Mouse (Mus musculus) neural tube, embryonic 13.5 days (tissue): ENCODE results near the gene Nfic. TPM values are rescaled to one million over a fixed set of nuclear protein-coding genes. Genes with fewer than 3 reads are reported as not detected.
A peak's percentile ranks its signal among the peaks of the same experiment; 100 is the strongest.

Experiments
- ATAC-seq: fragments of 200-750 bp; cut with Nextera tagmentation; 2 replicates; pipeline ENCODE4 v1.8.0; 2017; ENCODE audit warnings: low read depth, mild to moderate bottlenecking, moderate TSS enrichment, moderate library complexity
- H3K27ac ChIP-seq: fragments of 300-500 bp; sonication (generic); replicated peaks from 2 replicates; pipeline ENCODE4 v1.5.1; 2015; ENCODE audit warnings: moderate library complexity, mild to moderate bottlenecking, inconsistent platforms
- H3K27me3 ChIP-seq: fragments of 300-500 bp; sonication (generic); 2 replicates; pipeline ENCODE4 v1.6.1; 2015; ENCODE audit warnings: mild to moderate bottlenecking, inconsistent platforms
- H3K36me3 ChIP-seq: fragments of 300-500 bp; sonication (generic); 2 replicates; pipeline ENCODE4 v1.6.1; 2015; ENCODE audit warnings: mild to moderate bottlenecking, inconsistent platforms
- H3K4me1 ChIP-seq: fragments of 300-500 bp; sonication (generic); replicated peaks from 2 replicates; pipeline ENCODE4 v1.6.1; 2015; ENCODE audit warnings: inconsistent platforms
- H3K4me2 ChIP-seq: fragments of 300-500 bp; sonication (generic); 2 replicates; pipeline ENCODE4 v1.6.1; 2015; ENCODE audit warnings: inconsistent platforms, mild to moderate bottlenecking, moderate library complexity
- H3K4me3 ChIP-seq: fragments of 300-500 bp; sonication (generic); 2 replicates; pipeline ENCODE4 v1.5.1; 2015; ENCODE audit warnings: mild to moderate bottlenecking, inconsistent platforms
- H3K9ac ChIP-seq: fragments of 300-500 bp; sonication (generic); 2 replicates; pipeline ENCODE4 v1.6.1; 2015; ENCODE audit warnings: moderate library complexity, mild to moderate bottlenecking, inconsistent platforms
- H3K9me3 ChIP-seq: fragments of 300-500 bp; sonication (generic); 2 replicates; pipeline ENCODE4 v1.6.1; 2016; ENCODE audit warnings: inconsistent platforms
- WGBS: fragments of 180-500 bp; shearing (Covaris S2); methylation state at CpG from one replicate; pipeline ENCODE4 v1.1.7; 2015; 5-methylcytosine and 5-hydroxymethylcytosine counted together
- polyA plus RNA-seq: library from polyadenylated mRNA; unstranded; fragments of >200 nt; fragmentation: Nextera tagmentation; extraction: Ambion mirVana; gene quantifications from 2 replicates; pipeline ENCODE4 v1.2.1, GENCODE M21; 2015

The Nfic gene
- polyA plus RNA-seq, 1 experiment from 2014 or later, result 27.1 TPM

DNA sequence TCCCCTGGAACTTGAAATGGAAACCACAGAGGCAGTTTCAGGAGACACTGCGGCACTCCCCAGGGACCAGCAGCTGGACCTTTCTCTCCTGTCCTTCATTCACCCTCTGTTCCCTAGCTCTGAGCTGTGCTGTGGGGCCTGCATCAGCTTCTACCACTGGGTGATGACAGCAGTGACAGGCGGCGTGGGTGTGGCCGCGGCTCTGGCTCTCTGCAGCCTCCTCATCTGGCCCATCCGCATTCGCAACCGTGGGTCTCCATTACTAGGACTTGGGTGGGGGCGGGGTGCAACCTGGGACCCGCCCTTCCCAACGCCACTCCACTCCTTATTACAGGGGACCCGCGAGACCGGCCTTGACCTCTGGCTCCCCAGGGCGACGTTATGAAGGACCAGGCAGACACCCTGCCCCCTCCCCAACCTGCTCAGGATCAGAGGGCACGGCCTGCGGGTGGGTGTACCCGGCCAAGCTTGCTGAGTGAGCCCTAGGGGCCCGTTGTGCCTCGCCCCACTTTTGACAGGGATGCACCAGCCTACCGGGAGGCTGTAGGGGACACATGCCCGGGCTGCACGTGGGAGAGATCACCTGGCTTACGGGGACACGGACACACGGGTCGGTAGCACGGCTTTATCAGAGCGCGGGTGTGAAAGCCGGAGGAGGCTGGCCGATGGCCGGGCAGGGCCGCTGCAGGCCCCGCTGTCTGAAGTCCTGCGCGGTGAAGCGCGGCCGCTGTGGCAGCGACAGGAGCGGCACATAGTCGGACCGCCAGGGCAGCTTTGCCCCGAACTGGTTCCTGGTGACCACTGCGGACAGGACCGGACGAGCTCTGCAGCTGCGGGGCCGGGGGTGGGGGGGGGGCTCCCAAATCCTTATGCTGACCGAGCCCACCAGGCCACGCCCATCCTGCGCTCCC lies 91.7 kb downstream of the Nfic start:
- H3K4me3 ChIP-seq, result peak overlapping the region; percentile 23
- no peak overlapping the region for H3K27ac ChIP-seq
- H3K4me1 ChIP-seq, result peaks cover 70% of the 10 kb centered on the region
- no peak for ATAC-seq
- H3K4me2 ChIP-seq, result peak overlapping the region; percentile 50
- WGBS, result 11% methylated on average over 51 of the region's 54 CpGs
- H3K9me3 ChIP-seq, result no peaks in the 10 kb centered on the region
- H3K9ac ChIP-seq, result peak overlapping the region; percentile 59
- H3K36me3 ChIP-seq, result peaks cover 40% of the 10 kb centered on the region
- H3K27me3 ChIP-seq, result peaks cover 35% of the 10 kb centered on the region

DNA sequence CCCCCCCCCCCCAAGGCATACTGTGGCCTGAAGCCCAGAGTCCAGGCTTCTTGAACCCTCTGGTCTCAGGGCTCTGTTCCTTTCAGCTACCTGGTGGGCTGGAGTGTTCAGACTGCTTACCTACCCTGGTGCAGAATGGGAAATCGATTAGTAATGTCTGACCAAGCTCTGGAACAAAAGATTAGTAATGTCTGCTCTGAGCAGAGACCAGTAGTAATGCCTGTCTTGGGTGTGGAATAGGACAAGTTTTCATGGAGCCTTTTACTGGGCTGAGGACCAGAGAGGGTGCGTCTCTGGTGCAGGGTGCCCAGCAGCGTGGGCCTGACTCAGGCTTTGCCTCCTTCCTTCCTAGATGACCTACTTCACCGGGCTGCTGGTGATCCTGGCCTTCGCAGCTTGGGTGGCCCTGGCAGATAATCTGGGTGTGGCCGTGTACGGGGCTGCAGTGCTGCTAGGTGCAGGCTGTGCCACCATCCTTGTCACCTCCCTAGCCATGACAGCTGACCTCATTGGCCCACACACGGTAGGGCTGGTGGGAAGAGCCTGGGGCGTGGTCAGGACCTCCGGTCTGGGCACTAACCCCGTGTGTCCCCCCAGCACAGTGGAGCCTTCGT lies 93.0 kb downstream of the Nfic start:
- peaks cover 27% of the 10 kb centered on the region for H3K36me3 ChIP-seq
- H3K9ac ChIP-seq, result no peak overlapping the region
- 81% methylated on average over 12 of the region's 12 CpGs for WGBS
- no peak for ATAC-seq
- peaks cover 80% of the 10 kb centered on the region for H3K4me1 ChIP-seq
- H3K4me2 ChIP-seq, result no peak overlapping the region
- H3K27ac ChIP-seq, result no peak overlapping the region
- no peak overlapping the region for H3K4me3 ChIP-seq
- H3K27me3 ChIP-seq, result peaks cover 38% of the 10 kb centered on the region
- H3K9me3 ChIP-seq, result no peaks in the 10 kb centered on the region

DNA sequence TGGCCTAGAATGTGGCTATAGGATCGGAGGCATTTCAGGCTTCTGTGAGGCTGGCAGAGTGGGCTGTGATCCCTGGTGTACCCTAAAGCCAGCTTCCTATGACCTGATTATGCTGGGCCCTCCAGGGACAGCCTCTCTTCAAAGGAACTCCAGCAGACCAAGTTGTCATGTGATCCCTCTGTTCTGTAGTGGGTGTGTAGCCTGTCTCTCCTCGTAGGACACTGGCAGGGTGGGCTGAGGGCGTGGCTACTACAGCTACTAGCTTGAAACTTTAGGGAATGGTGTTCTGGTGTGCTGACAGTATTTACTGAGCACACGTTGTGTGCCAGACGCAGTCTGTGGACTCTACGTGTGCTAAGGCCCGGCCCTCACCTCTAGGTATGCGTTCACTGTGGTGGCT lies 94.7 kb downstream of the Nfic start:
- no peaks in the 10 kb centered on the region for H3K9me3 ChIP-seq
- H3K4me1 ChIP-seq, result peaks cover 75% of the 10 kb centered on the region
- H3K4me3 ChIP-seq, result no peak overlapping the region
- ATAC-seq, result no peak
- H3K4me2 ChIP-seq, result no peak overlapping the region
- WGBS, result 75% methylated on average over 8 of the region's 8 CpGs
- peak overlapping the region; percentile 28; the same call in 1 of the 2 replicates for H3K9ac ChIP-seq
- H3K27me3 ChIP-seq, result peaks cover 41% of the 10 kb centered on the region
- no peak overlapping the region for H3K27ac ChIP-seq
- peaks cover 14% of the 10 kb centered on the region for H3K36me3 ChIP-seq

DNA sequence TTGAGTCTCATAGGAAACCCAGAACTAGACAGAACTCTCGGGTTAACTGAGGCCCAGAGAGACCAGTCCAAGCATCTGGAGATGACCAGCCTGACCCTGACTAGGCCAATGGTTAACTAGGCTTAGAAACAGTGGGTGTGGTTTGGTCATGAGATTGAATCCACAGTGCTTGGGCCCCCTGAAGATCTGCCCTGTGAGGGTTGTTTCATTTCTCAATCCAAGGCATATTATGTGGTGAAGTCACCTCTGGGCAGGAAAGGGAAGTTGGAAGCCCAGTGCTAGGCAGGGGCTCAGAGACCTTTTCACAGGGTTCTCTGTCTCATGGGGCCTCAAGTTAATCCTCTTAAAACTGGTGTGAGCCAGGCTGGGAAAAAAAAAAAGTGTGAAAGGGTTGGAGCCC lies 96.6 kb downstream of the Nfic start:
- Histone ChIP-seq H3K4me2 (peak overlapping the region; percentile 96), H3K27me3 (peaks cover 25% of the 10 kb centered on the region), H3K9me3 (no peaks in the 10 kb centered on the region), H3K4me1 (peaks cover 56% of the 10 kb centered on the region), H3K9ac (peak overlapping the region; percentile 90), H3K36me3 (peaks cover 14% of the 10 kb centered on the region), H3K4me3 (peak overlapping the region; percentile 79; the same call in 1 of the 2 replicates), H3K27ac (no peak overlapping the region)
- 69% methylated on average over 1 of the region's 1 CpGs for WGBS
- ATAC-seq, result no peak

DNA sequence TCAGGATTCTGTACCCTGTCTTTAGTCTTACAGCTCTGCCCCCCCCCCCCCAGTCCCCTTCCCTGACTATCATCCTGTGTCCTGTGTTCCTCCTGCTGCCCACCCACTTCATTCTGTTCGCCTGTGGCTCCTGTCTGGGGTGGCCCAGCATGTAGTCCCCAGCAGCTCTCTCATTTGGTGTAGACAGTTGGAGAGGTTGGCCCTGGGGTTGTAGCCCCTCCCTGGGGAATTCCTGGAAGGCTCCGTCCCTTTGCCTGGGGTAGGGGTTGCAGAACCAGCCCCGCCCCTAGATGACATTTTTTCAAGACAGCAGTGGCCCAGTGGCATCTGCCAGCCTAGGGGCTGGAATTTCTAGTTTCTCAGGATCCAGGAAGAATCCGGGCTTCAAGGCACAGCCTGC lies 97.2 kb downstream of the Nfic start:
- H3K4me3 ChIP-seq, result peak overlapping the region; percentile 79
- H3K4me2 ChIP-seq, result peak overlapping the region; percentile 96
- H3K27me3 ChIP-seq, result peaks cover 18% of the 10 kb centered on the region
- no peaks in the 10 kb centered on the region for H3K9me3 ChIP-seq
- no peak overlapping the region for H3K27ac ChIP-seq
- H3K36me3 ChIP-seq, result peaks cover 14% of the 10 kb centered on the region
- peak; percentile 1; the same call in 1 of the 2 replicates for ATAC-seq
- WGBS, result 41% methylated on average over 4 of the region's 4 CpGs
- H3K4me1 ChIP-seq, result peaks cover 50% of the 10 kb centered on the region
- peak overlapping the region; percentile 90 for H3K9ac ChIP-seq

DNA sequence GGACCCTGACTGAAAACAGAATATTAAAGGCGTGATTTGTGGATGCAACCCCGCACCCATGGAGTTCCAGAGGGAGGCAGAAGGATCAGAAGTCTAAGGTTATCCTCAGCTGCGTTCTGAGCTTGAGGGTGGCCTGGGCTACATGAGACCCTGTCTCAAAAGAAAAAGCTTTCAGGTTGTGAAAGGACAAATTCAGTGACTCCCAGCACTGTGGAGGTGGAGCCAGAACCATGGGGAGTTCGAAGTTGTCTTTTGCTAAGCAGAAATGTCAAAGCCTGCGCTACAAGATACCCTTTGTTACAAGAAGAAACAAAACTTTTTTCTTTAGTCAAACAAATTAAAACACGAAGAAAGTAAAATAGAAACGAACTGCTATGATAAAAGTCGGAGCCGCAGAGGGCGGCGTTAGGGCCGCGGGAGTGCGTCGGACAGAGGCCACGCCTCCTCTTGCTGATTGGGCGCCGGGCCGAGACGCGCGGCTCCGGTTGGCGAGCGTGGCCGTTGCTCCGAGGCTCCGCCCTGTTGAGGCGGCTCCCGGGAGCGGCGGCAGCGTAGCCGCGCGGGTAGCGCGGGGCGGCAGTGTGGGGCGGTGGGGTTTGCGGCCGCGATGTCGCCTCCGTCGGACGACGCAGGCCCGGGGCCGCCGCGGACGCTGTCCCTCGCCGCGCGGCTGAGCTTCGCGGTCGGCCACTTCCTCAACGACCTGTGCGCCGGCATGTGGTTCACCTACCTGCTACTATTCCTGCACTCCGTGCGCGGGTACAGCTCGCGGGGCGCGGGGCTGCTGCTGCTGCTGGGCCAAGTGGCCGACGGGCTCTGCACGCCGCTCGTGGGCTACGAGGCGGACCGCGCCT lies 98.2 kb downstream of the Nfic start, which contains the start of gene Mfsd12:
Gene Mfsd12 (plus strand): TSS at position 501 of the 854 bp plus-strand sequence.
- Histone ChIP-seq H3K27me3 (peaks cover 9% of the 10 kb centered on the region), H3K4me2 (peak within 1 kb of the TSS; percentile 96), H3K9me3 (no peaks in the 10 kb centered on the region), H3K27ac (peak within 1 kb of the TSS; percentile 54; the same call in 1 of the 2 replicates), H3K4me3 (peak within 1 kb of the TSS; percentile 79), H3K4me1 (peaks cover 47% of the 10 kb centered on the region), H3K9ac (peak within 1 kb of the TSS; percentile 90), H3K36me3 (peaks cover 14% of the 10 kb centered on the region)
- WGBS, result 2% methylated on average over 78 of the region's 79 CpGs
- peak; percentile 92 for ATAC-seq

DNA sequence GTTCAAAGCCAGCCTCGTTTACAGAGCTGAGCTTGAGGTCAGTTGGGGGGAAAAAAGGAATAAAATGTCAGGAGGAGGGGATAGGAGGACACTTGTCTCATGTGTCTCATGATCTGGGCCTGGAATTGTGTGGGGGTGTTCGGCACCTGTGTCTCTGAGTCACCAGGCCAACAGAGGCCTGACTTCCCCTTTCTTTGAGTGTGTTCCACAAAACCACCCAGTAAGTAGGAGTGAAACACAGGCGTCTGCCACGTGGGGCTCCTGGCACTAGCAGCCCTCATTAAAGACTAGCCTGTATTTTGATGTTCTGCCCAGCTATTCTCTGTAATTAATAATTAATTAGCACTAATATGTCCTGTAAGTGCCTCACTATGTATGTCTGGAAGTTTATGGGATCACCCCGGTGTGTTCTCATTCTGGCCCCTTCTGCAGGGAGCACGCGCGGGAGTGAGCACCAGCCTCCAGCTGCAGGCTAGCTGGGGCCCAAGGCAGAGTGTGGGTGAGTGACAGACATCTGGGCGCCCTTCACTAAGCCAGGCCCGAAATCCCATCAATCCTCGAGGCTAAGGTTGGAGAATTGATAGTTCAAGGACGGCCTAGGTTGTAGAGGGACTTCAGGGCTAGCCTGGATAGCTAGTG lies 99.0 kb downstream of the Nfic start:
- Histone ChIP-seq H3K27me3 (peaks cover 9% of the 10 kb centered on the region; the same call in 1 of the 2 replicates), H3K4me2 (peak overlapping the region; percentile 96), H3K9me3 (no peaks in the 10 kb centered on the region), H3K4me3 (peak overlapping the region; percentile 79; the same call in 1 of the 2 replicates), H3K4me1 (peaks cover 47% of the 10 kb centered on the region), H3K36me3 (peaks cover 7% of the 10 kb centered on the region; the same call in 1 of the 2 replicates), H3K27ac (0 out of 2 replicates have a peak overlapping the region, but pooled peaks have one; percentile 34), H3K9ac (0 out of 2 replicates have a peak overlapping the region, but pooled peaks have one; percentile 22)
- ATAC-seq, result peak; percentile 11; the same call in 1 of the 2 replicates
- WGBS, result 40% methylated on average over 12 of the region's 12 CpGs

DNA sequence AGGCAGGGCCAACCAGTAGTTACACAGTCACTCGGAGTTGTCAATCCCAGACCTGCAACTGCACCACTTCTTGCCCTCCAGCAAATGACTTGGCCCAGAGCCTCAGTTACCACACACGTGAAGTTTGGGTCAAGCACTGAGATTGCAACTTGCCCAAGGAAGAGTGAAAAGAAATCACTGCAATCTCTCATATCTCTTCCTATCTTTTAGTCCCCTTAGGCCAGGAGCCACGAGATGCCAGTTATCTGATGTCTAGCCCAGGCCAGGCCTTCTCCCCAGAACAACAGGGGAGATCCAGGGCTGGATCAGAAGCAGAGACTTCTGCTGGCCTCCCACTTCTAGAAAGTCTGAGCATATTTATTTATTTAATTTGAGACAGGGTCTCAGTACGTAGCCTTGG lies 99.9 kb downstream of the Nfic start:
- Histone ChIP-seq H3K27ac (no peak overlapping the region), H3K4me2 (no peak overlapping the region), H3K4me1 (peaks cover 45% of the 10 kb centered on the region), H3K36me3 (peaks cover 4% of the 10 kb centered on the region; the same call in 1 of the 2 replicates), H3K9me3 (no peaks in the 10 kb centered on the region), H3K27me3 (peaks cover 9% of the 10 kb centered on the region; the same call in 1 of the 2 replicates), H3K4me3 (no peak overlapping the region), H3K9ac (no peak overlapping the region)
- ATAC-seq, result no peak
- WGBS, result 85% methylated on average over 4 of the region's 4 CpGs

DNA sequence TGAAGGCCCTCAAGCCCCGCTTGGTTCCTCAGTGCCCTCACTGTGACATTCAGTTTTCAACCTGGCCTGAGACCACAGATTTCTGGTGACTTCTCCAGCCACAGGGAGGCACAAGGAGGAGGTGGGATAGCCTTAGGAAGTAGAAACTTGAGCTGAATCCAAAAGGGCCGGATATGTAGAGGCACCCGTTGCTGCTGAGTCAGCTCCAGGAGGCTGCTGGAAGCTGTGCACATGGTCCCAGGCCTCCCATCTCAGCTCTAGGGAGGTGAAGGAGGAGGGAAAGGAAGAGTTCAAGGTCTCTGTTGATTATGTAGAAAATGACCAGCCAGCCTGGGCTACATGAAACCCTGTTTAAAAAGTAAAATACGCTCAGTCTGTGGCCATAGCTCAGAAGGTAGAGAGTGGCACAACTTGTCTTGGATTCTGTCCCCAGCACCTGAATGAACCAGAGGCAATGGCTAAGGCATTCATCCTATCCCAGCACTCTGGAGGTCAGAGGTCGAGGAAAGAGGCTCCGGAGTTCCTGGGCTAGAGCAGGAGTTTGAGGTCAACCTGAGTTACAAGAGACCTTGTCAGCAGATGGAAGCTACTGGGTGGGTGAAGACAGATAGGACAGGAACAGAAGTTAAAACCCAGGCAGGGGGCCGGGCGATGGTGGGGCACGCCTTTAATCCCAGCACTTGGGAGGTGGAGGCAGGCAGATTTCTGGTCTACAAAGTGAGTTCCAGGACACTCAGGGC lies 100.5 kb downstream of the Nfic start:
- Histone ChIP-seq H3K4me2 (no peak overlapping the region), H3K27ac (no peak overlapping the region), H3K36me3 (0 out of 2 replicates have a peak, but pooled peaks cover under 1% of the 10 kb centered on the region), H3K4me1 (peaks cover 42% of the 10 kb centered on the region), H3K4me3 (no peak overlapping the region), H3K9me3 (no peaks in the 10 kb centered on the region), H3K27me3 (peaks cover 9% of the 10 kb centered on the region; the same call in 1 of the 2 replicates), H3K9ac (no peak overlapping the region)
- no peak for ATAC-seq
- WGBS, result 80% methylated on average over 9 of the region's 9 CpGs

DNA sequence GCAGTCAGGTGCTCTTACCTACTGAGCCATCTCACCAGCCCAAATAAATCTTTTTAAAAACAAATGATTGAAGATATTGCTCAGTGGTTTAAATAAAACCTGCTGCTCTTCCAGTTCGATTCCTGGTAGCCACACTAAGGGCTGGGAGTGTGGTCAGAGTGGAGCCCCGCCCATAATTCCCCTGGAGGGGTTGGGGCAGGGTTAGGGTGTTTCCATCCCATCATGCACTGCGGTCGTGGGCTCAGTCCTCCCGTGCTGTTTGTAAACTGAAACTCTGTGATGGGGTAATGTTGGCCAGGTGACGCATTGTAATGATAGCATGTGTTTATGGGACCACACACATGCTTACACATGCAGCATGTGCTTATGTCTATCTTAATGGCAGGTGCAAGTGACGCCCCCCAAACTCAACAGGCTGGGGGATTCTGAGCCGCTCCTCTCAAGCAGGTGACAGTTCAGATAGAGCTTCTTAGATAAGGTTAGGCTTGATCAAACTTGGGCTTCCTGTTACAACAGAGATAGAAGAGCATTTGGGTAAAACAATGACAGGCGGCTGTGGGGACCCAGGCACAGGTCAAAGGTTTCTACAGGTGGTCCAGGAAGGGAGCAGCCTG lies 103.7 kb downstream of the Nfic start:
- H3K9me3 ChIP-seq, result no peaks in the 10 kb centered on the region
- H3K4me1 ChIP-seq, result peaks cover 33% of the 10 kb centered on the region
- H3K27me3 ChIP-seq, result peaks cover 13% of the 10 kb centered on the region
- WGBS, result 27% methylated on average over 9 of the region's 9 CpGs
- H3K9ac ChIP-seq, result no peak overlapping the region
- no peak overlapping the region for H3K27ac ChIP-seq
- H3K36me3 ChIP-seq, result no peaks in the 10 kb centered on the region
- H3K4me2 ChIP-seq, result no peak overlapping the region
- no peak overlapping the region for H3K4me3 ChIP-seq
- no peak for ATAC-seq
